9 mouse cellular contexts compared by ENCODE assay signal in the genomic region with DNA sequence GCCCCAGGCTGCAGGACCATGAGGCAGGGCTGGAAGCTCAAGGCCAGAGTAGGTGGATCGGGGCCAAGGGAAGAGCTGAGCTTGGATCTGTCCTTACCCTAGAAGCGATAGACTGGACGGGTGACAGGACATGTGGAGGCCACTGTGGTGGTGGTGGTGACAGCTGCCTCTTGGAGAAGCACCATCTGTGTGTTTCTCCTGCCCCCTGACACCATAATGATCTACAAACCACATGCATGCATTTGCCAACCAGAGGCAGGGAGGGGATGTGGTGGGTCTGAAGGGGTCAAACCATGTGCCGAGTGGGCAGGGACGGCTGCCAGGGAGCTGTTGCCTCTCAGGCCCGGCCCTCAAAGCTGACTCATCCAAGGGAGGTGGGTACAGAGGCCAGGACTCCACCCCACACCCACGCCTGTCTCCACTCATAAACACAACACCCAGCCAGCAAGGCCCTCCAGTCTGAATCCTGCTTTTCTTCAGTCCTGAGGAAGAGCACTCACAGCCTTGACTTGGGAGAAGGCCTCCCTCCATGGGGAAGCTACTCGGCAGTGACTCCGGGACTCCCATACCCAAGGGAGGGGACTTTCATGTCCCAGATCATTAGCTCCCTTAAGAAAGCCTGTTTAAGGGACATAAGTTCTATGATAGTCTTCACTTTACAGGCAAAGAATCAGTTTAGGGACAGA. TPM values are rescaled to one million over a fixed set of nuclear protein-coding genes. Genes with fewer than 3 reads are reported as not detected.
DNase-seq lines count a peak whose midpoint lies in the region; ATAC-seq and TF ChIP-seq lines count a peak whose summit lies in the region.
"Had no signal": no experiment of that assay in that cellular context is flagged by ENCODE, and none has a peak within 500 bp of the region (broad histone marks: within the 10 kb centered on the region; RNA-seq: fewer than 3 reads in every experiment).

No protein-coding gene starts in this region.

- no peak overlapping the region for H3K4me3 ChIP-seq in embryonic fibroblast, embryonic 13.5 days (ENCODE audit: insufficient read depth, low read length)
- H3K4me3 ChIP-seq: midbrain, embryonic 12.5 days had no signal

- H3K27ac ChIP-seq in embryonic fibroblast, embryonic 13.5 days (ENCODE audit: insufficient read depth, low read length): no peak overlapping the region
- H3K27ac ChIP-seq: midbrain, embryonic 12.5 days had no signal

- H3K4me1 ChIP-seq in embryonic fibroblast, embryonic 13.5 days (ENCODE audit: control insufficient read depth, insufficient read depth, low read length): no peaks in the 10 kb centered on the region

- TF ChIP-seq POLR2A in embryonic fibroblast, embryonic 13.5 days (IDR thresholded peaks at IDR 0.05; ENCODE audit: low read depth, low read length): peak; percentile 62; the same call in 1 of the 2 replicates

- DNase-seq in 416B (ENCODE audit: low read depth): peak; percentile 76
- peak; percentile 96 for DNase-seq in NIH3T3 (ENCODE audit: low read depth)
- DNase-seq in lung, postnatal 36 days: peak; percentile 90
- DNase-seq in frontal cortex, postnatal 14 days (ENCODE audit: low spot score in 2 of 2): no peak
- no peak for DNase-seq in layer of hippocampus, adult 9-11 months
- no peak for DNase-seq in spleen, postnatal 14 days (ENCODE audit: low spot score in 2 of 2)

- no peak for TF ChIP-seq CTCF in embryonic fibroblast, embryonic 13.5 days (IDR thresholded peaks at IDR 0.05; ENCODE audit: borderline replicate concordance, insufficient read depth, low read length)

- ATAC-seq in hematopoietic stem cell, adult 5-6 weeks (replicated peaks in 1 of 2; ENCODE audit: insufficient read depth in 1 of 2, low FRiP score in 2 of 2, low TSS enrichment in 1 of 2, low read depth in 1 of 2, poor library complexity in 2 of 2, severe bottlenecking in 2 of 2): peak; percentile 88 to 96

RNA-seq across cellular contexts. Expression of a gene that starts 6.5 kb away (rescaled TPM):
- polyA plus RNA-seq in embryonic fibroblast, embryonic 13.5 days (2011; ENCODE audit: insufficient read length, low read depth, missing spikeins): 4.0 and 7.8 TPM in 2 replicates
- 5.8 and 18.5 TPM in 2 replicates for total RNA-seq in hematopoietic stem cell, adult 5-6 weeks (2017)

Comparison
In these comparisons a context has a peak if more than half of its experiments do, and no peak if none do; other contexts are left out.
1. DNase-seq: peak in 416B (single experiment), NIH3T3 (single experiment) and lung, postnatal 36 days (single experiment); none in frontal cortex, postnatal 14 days (0 of 2), layer of hippocampus, adult 9-11 months (single experiment) and spleen, postnatal 14 days (0 of 2).